Mouse (Mus musculus) limb, embryonic 13.5 days (tissue): Measurements from ENCODE around the gene Gm5136. TPM values are rescaled to one million over a fixed set of nuclear protein-coding genes. Genes with fewer than 3 reads are reported as not detected.

Source experiments
- ATAC-seq: fragments of 200-750 bp; cut with Nextera tagmentation; 2 replicates; pipeline ENCODE4 v1.8.0; 2017; ENCODE audit warnings: low read depth, moderate number of reproducible peaks, moderate TSS enrichment; ENCODE audit not compliant: low FRiP score
- H3K27ac ChIP-seq: fragments of 300-500 bp; sonication (generic); 2 replicates; pipeline ENCODE4 v1.5.1; 2015; ENCODE audit warnings: inconsistent platforms, mild to moderate bottlenecking, moderate library complexity
- H3K27me3 ChIP-seq: fragments of 300-500 bp; sonication (generic); 2 replicates; pipeline ENCODE4 v1.6.1; 2015; ENCODE audit warnings: mild to moderate bottlenecking, inconsistent platforms
- H3K36me3 ChIP-seq: fragments of 300-500 bp; sonication (generic); 2 replicates; pipeline ENCODE4 v1.6.1; 2015; ENCODE audit warnings: inconsistent platforms, mild to moderate bottlenecking, moderate library complexity
- H3K4me1 ChIP-seq: fragments of 300-500 bp; sonication (generic); 2 replicates; pipeline ENCODE4 v1.6.1; 2015; ENCODE audit warnings: inconsistent platforms
- H3K4me2 ChIP-seq: fragments of 300-500 bp; sonication (generic); replicated peaks from 2 replicates; pipeline ENCODE4 v1.6.1; 2015; ENCODE audit warnings: inconsistent platforms, mild to moderate bottlenecking, moderate library complexity
- H3K4me3 ChIP-seq: fragments of 300-500 bp; sonication (generic); 2 replicates; pipeline ENCODE4 v1.5.1; 2015; ENCODE audit warnings: moderate library complexity, mild to moderate bottlenecking, inconsistent platforms
- H3K9ac ChIP-seq: fragments of 300-500 bp; sonication (generic); 2 replicates; pipeline ENCODE4 v1.6.1; 2015; ENCODE audit warnings: mild to moderate bottlenecking, inconsistent platforms
- H3K9me3 ChIP-seq: fragments of 300-500 bp; sonication (generic); 2 replicates; pipeline ENCODE4 v1.6.1; 2016; ENCODE audit warnings: inconsistent platforms
- WGBS: fragments of 180-500 bp; shearing (Covaris S2); methylation state at CpG from one replicate; pipeline ENCODE4 v1.1.7; 2015; 5-methylcytosine and 5-hydroxymethylcytosine counted together
- polyA plus RNA-seq: library from polyadenylated mRNA; unstranded; fragments of >200 nt; fragmentation: Nextera tagmentation; extraction: Ambion mirVana; gene quantifications from 2 replicates; pipeline ENCODE4 v1.2.1, GENCODE M21; 2015

Gm5136 gene
- polyA plus RNA-seq, 1 experiment from 2014 or later, result not detected

- Histone ChIP-seq H3K27me3 (no peaks in the 10 kb centered on the region), H3K4me2 (no peak overlapping the region), H3K4me1 (no peaks in the 10 kb centered on the region), H3K9ac (no peak overlapping the region), H3K36me3 (no peaks in the 10 kb centered on the region), H3K27ac (no peak overlapping the region), H3K4me3 (no peak overlapping the region), H3K9me3 (no peaks in the 10 kb centered on the region)
- ATAC-seq, result no peak
- WGBS, result 87% methylated on average over 8 of the region's 8 CpGs
Measured at GRCm38 (mm10) chr10:108677053-108677452, 22.9 kb downstream of the Gm5136 start.

- Histone ChIP-seq H3K4me2 (no peak overlapping the region), H3K36me3 (no peaks in the 10 kb centered on the region), H3K9ac (no peak overlapping the region), H3K27ac (no peak overlapping the region), H3K27me3 (no peaks in the 10 kb centered on the region), H3K9me3 (no peaks in the 10 kb centered on the region), H3K4me1 (no peaks in the 10 kb centered on the region), H3K4me3 (no peak overlapping the region)
- WGBS, result 95% methylated on average over 3 of the region's 3 CpGs
- ATAC-seq, result no peak
Measured at GRCm38 (mm10) chr10:108668944-108669343, 31.0 kb downstream of the Gm5136 start.

GRCm38 (mm10) chr10:108660295-108660694 lies 39.7 kb downstream of the Gm5136 start:
- H3K4me1 ChIP-seq, result no peaks in the 10 kb centered on the region
- 69% methylated on average over 3 of the region's 3 CpGs for WGBS
- H3K27me3 ChIP-seq, result no peaks in the 10 kb centered on the region
- no peak overlapping the region for H3K4me2 ChIP-seq
- H3K4me3 ChIP-seq, result no peak overlapping the region
- H3K9me3 ChIP-seq, result no peaks in the 10 kb centered on the region
- no peaks in the 10 kb centered on the region for H3K36me3 ChIP-seq
- ATAC-seq, result no peak
- H3K27ac ChIP-seq, result no peak overlapping the region
- no peak overlapping the region for H3K9ac ChIP-seq

GRCm38 (mm10) chr10:108658300-108658699 lies 41.7 kb downstream of the Gm5136 start:
- Histone ChIP-seq H3K27me3 (no peaks in the 10 kb centered on the region), H3K27ac (no peak overlapping the region), H3K9me3 (no peaks in the 10 kb centered on the region), H3K4me2 (no peak overlapping the region), H3K9ac (no peak overlapping the region), H3K4me1 (no peaks in the 10 kb centered on the region), H3K36me3 (no peaks in the 10 kb centered on the region), H3K4me3 (no peak overlapping the region)
- 73% methylated on average over 2 of the region's 2 CpGs for whole genome bisulfite sequencing
- no peak for ATAC-seq

GRCm38 (mm10) chr10:108657669-108658068 lies 42.3 kb downstream of the Gm5136 start:
- no peaks in the 10 kb centered on the region for H3K9me3 ChIP-seq
- no peaks in the 10 kb centered on the region for H3K36me3 ChIP-seq
- ATAC-seq, result no peak
- H3K9ac ChIP-seq, result no peak overlapping the region
- H3K4me3 ChIP-seq, result no peak overlapping the region
- H3K27ac ChIP-seq, result no peak overlapping the region
- no peaks in the 10 kb centered on the region for H3K27me3 ChIP-seq
- no peak overlapping the region for H3K4me2 ChIP-seq
- no peaks in the 10 kb centered on the region for H3K4me1 ChIP-seq

- no peak overlapping the region for H3K4me3 ChIP-seq
- H3K36me3 ChIP-seq, result no peaks in the 10 kb centered on the region
- no peak overlapping the region for H3K9ac ChIP-seq
- WGBS, result 81% methylated on average over 4 of the region's 4 CpGs
- no peak overlapping the region for H3K4me2 ChIP-seq
- ATAC-seq, result no peak
- no peak overlapping the region for H3K27ac ChIP-seq
- no peaks in the 10 kb centered on the region for H3K9me3 ChIP-seq
- H3K4me1 ChIP-seq, result no peaks in the 10 kb centered on the region
- no peaks in the 10 kb centered on the region for H3K27me3 ChIP-seq
Measured at GRCm38 (mm10) chr10:108656898-108657297, 43.1 kb downstream of the Gm5136 start.

- Histone ChIP-seq H3K4me1 (no peaks in the 10 kb centered on the region), H3K27me3 (no peaks in the 10 kb centered on the region), H3K4me3 (no peak overlapping the region), H3K4me2 (no peak overlapping the region), H3K36me3 (no peaks in the 10 kb centered on the region), H3K9ac (no peak overlapping the region), H3K9me3 (no peaks in the 10 kb centered on the region), H3K27ac (no peak overlapping the region)
- ATAC-seq, result no peak
- 97% methylated on average over 11 of the region's 11 CpGs for WGBS
Measured at GRCm38 (mm10) chr10:108655074-108655473, 44.9 kb downstream of the Gm5136 start.

GRCm38 (mm10) chr10:108652831-108653230 lies 47.1 kb downstream of the Gm5136 start:
- no peaks in the 10 kb centered on the region for H3K27me3 ChIP-seq
- no peaks in the 10 kb centered on the region for H3K36me3 ChIP-seq
- 75% methylated on average over 8 of the region's 8 CpGs for WGBS
- no peaks in the 10 kb centered on the region for H3K4me1 ChIP-seq
- no peak overlapping the region for H3K9ac ChIP-seq
- H3K9me3 ChIP-seq, result no peaks in the 10 kb centered on the region
- H3K4me3 ChIP-seq, result no peak overlapping the region
- no peak for ATAC-seq
- no peak overlapping the region for H3K27ac ChIP-seq
- no peak overlapping the region for H3K4me2 ChIP-seq

- Histone ChIP-seq H3K27me3 (no peaks in the 10 kb centered on the region), H3K9me3 (no peaks in the 10 kb centered on the region), H3K27ac (no peak overlapping the region), H3K9ac (no peak overlapping the region), H3K36me3 (no peaks in the 10 kb centered on the region), H3K4me3 (no peak overlapping the region), H3K4me1 (no peaks in the 10 kb centered on the region), H3K4me2 (no peak overlapping the region)
- WGBS, result 89% methylated on average over 8 of the region's 8 CpGs
- ATAC-seq, result no peak
Measured at GRCm38 (mm10) chr10:108652066-108652465, 47.9 kb downstream of the Gm5136 start.

GRCm38 (mm10) chr10:108649174-108649573 lies 50.8 kb downstream of the Gm5136 start:
- no peak overlapping the region for H3K4me3 ChIP-seq
- H3K9ac ChIP-seq, result no peak overlapping the region
- no peak overlapping the region for H3K27ac ChIP-seq
- no peaks in the 10 kb centered on the region for H3K4me1 ChIP-seq
- H3K4me2 ChIP-seq, result no peak overlapping the region
- WGBS, result 69% methylated on average over 7 of the region's 7 CpGs
- no peaks in the 10 kb centered on the region for H3K9me3 ChIP-seq
- no peak for ATAC-seq
- H3K27me3 ChIP-seq, result no peaks in the 10 kb centered on the region
- H3K36me3 ChIP-seq, result no peaks in the 10 kb centered on the region
